Mouse (Mus musculus) Patski (cell line): ENCODE results near the gene Rasgrp4. TPM values are rescaled to one million over a fixed set of nuclear protein-coding genes. Genes with fewer than 3 reads are reported as not detected.
"Not testable (repeated sequence)": the region's sequence is repeated elsewhere in the genome, so short reads cannot be mapped to it uniquely, and the experiment has no call there.

ENCODE experiments used
- ATAC-seq: fragments of 100-300 bp; one replicate; pipeline ENCODE4 v1.8.0; 2021
- CTCF ChIA-PET: fragments of 350-600 bp; sonication (Branson Sonifier 250); formaldehyde crosslinking; loops from one replicate; lab custom pipeline; 2022; ENCODE audit warnings: inconsistent platforms; lab: Charles Lee
- POLR2A ChIA-PET: fragments of 350-600 bp; sonication (Branson Sonifier 250); formaldehyde crosslinking; loops from one replicate; lab custom pipeline; 2022; ENCODE audit warnings: antibody characterized with exemption, inconsistent platforms; lab: Charles Lee
- DNase-seq: peaks from one replicate; pipeline ENCODE4 v3.0.0-alpha.2; 2011; ENCODE audit warnings: low read depth, low spot score
- H3K27me3 ChIP-seq: fragments of 371-371 bp; one replicate; pipeline ENCODE4 v1.5.1; 2021
- CTCF ChIP-seq: fragments of 100-300 bp; IDR thresholded peaks from one replicate; pipeline ENCODE4 v1.5.1; 2021
- in situ Hi-C: fragments of 300-500 bp; cut with MboI; formaldehyde crosslinking; loops from 3 replicates; pipeline ENCODE4 v1.11.1; 2018; ENCODE audit warnings: low pct_unique_long_range_greater_than_20kb, mixed read lengths
- polyA plus RNA-seq: library from polyadenylated mRNA; unstranded; gene quantifications from one replicate; pipeline ENCODE4 v1.2.3, GENCODE M21; 2021

Rasgrp4 gene
- polyA plus RNA-seq, 1 experiment from 2014 or later, result 0.05 TPM

DNA sequence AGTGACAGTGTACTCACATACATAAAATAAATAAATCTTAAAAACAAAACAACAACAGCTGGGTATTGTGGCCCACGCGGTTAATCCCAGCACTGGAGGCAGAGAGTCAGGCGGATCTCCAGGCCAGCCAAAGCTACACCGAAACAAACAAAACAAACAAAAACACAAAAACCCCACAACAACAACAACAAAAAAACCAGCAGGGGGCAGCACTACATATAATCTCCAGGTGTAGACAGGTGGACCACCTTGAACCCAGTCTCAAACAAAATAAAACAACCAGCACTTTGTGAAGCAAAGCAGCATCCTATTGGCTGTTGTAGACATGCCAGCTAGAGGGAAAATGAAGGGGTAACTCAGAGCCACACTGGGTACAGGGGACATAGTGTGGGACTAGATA is 43.5 kb downstream of the Rasgrp4 start:
- in situ Hi-C loops, result loop anchor here (5.0 kb wide), 1 partner anchor 64 kb away; no protein-coding TSS in a partner anchor
- no peaks in the 10 kb centered on the region for H3K27me3 ChIP-seq
- ATAC-seq (no peak), DNase-seq (no peak)
- CTCF ChIA-PET, result interaction anchor here (0.8 to 2.3 kb wide), 3 partner anchors 52 to 123 kb away, joined by 4 read pairs; no protein-coding TSS in a partner anchor
- POLR2A ChIA-PET, result no interaction called here
- TF ChIP-seq CTCF, result no peak

- CTCF ChIA-PET, result interaction anchor here (1.1 to 2.3 kb wide), 4 partner anchors 9 to 112 kb away, joined by 4 to 9 read pairs (median 4); partner anchors contain the start of genes Ggn and Spred3
- TF ChIP-seq CTCF, result no peak
- POLR2A ChIA-PET, result interaction anchor here (1.1 to 1.5 kb wide), 2 partner anchors 9 to 68 kb away, joined by 3 to 7 read pairs; partner anchors contain the start of genes Ggn and Spred3
- in situ Hi-C loops, result loop anchor here (5.0 kb wide), 1 partner anchor 63 kb away; no protein-coding TSS in a partner anchor
- no peaks in the 10 kb centered on the region for H3K27me3 ChIP-seq
- ATAC-seq (no peak), DNase-seq (no peak)
Measured at GRCm38 (mm10) chr7:29179323-29179722, 44.7 kb downstream of the Rasgrp4 start.

GRCm38 (mm10) chr7:29180077-29180853 is 45.6 kb downstream of the Rasgrp4 start, which contains the start of gene Psmd8:
Gene Psmd8, minus strand, starts transcription at chr7:29180701.
- no peaks in the 10 kb centered on the region for H3K27me3 ChIP-seq
- CTCF ChIA-PET, result interaction anchor here (1.2 to 2.3 kb wide), 4 partner anchors 10 to 121 kb away, joined by 4 to 9 read pairs (median 5); partner anchors contain the start of genes Ggn and Spred3
- TF ChIP-seq CTCF, result no peak
- POLR2A ChIA-PET, result interaction anchor here (1.1 to 1.5 kb wide), 2 partner anchors 10 to 67 kb away, joined by 3 to 7 read pairs; partner anchors contain the start of genes Ggn and Spred3
- in situ Hi-C loops, result loop anchor here (5.0 kb wide), 1 partner anchor 107 kb away; the partner anchor contains the start of gene Ppp1r14a
- ATAC-seq (peak; percentile 88), DNase-seq (peak; percentile 94)

DNA sequence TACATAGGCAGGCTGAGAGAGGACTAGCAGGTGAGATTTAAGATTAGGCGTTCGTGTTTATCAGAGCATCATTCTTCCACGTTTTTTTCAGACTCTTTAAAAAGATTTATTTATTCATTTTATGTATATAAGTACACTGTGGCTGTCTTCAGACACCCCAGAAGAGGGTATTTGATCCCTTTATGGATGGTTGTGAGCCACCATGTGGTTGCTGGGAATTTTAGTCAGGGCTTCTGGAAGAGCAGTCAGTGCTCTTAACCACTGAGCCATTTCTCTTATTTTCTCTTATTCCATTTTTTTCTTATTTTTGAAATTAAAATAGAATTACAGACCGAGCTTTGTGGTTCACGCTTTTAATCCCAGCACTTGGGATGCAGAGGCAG is 46.2 kb downstream of the Rasgrp4 start:
- no peak for TF ChIP-seq CTCF
- CTCF ChIA-PET, result interaction anchor here (1.2 to 1.5 kb wide), 2 partner anchors 116 to 120 kb away, joined by 4 to 6 read pairs; no protein-coding TSS in a partner anchor
- POLR2A ChIA-PET, result interaction anchor here (1.5 kb wide), 1 partner anchor 11 kb away, joined by 7 read pairs; the partner anchor contains the start of genes Ggn and Spred3
- in situ Hi-C loops, result loop anchor here (5.0 kb wide), 1 partner anchor 106 kb away; the partner anchor contains the start of gene Ppp1r14a
- DNase-seq (no peak), ATAC-seq (peak; percentile 9)
- H3K27me3 ChIP-seq, result no peaks in the 10 kb centered on the region

DNA sequence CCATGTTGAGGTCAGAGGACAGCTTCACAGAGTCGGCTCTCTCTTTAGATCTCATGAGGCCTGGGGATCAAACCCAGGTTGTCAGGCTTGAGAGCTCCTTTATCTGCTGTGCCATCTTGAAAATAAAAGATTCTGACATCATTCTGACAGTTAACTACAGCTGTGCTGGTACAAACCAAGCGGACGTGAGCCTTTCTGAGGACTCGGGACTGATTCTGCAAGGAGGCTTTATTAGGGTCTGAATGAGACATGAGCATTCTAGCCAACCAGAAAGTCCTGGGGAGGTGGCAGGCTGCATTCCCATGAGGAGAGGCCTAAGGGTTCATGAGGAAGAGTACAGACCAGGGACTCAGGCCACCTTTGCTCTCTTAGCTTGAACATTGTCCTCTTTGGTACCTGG is 46.7 kb downstream of the Rasgrp4 start:
- ATAC-seq, H3K27me3 ChIP-seq, POLR2A ChIA-PET, DNase-seq: not testable (repeated sequence)
- in situ Hi-C loops, result loop anchor here (5.0 kb wide), 1 partner anchor 106 kb away; the partner anchor contains the start of gene Ppp1r14a
- CTCF ChIA-PET, result interaction anchor here (1.5 kb wide), 1 partner anchor 116 kb away, joined by 6 read pairs; no protein-coding TSS in a partner anchor

DNA sequence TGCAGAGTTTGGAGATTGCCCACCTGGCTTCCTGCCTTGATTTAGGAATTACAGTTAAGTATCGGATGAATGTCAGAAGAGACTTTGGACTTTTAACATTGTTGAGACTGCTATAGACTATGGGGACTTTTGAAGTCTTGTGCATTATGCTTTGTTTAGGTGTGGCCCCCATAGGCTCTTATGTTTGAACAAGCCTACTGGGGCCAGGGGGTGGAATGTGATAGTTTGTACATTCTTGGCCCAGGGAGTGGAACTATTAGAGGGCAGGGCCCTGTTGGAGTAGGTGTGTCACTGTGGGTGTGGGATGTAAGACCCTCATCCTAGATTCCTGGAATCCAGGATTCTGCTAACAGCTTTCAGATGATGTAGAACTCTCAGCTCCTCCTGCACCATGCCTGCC is 59.6 kb downstream of the Rasgrp4 start:
- ATAC-seq, CTCF ChIA-PET, in situ Hi-C loops, DNase-seq, POLR2A ChIA-PET, H3K27me3 ChIP-seq: not testable (repeated sequence)

DNA sequence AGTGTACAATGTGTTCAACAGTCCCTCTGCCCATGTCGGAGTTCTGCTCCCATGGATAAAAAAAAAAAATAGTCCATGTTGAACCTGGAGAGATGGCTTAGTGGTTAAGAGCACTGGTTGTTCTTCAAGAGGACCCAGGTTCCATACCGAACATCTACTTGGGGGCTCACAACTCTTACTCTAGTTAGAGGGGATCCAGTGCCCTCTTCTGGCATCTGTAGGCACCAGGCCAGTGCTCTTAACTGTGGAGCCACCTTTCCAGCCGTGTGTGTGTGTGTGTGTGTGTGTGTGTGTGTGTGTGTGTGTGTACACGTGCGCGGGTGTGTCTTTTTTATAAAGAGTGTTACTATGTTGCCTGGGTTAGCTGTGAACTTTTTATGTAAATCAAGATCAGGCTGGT is 67.9 kb downstream of the Rasgrp4 start:
- DNase-seq, result no peak
- ChIA-PET POLR2A (interaction anchor here (0.6 kb wide), 1 partner anchor 57 kb away, joined by 4 read pairs; no protein-coding TSS in a partner anchor), CTCF (no interaction called here)
- no peak for TF ChIP-seq CTCF
- no peak for ATAC-seq
- in situ Hi-C loops, result loop anchor here (5.0 kb wide), 1 partner anchor 515 kb away; no protein-coding TSS in a partner anchor
- H3K27me3 ChIP-seq, result peaks cover 7% of the 10 kb centered on the region

Other genes starting within 250 kb of the Rasgrp4 start
- 485 TPM for gene Actn4, start 172.5 kb upstream of the Rasgrp4 start, polyA plus RNA-seq
- gene Eif3k, start 153.0 kb upstream of the Rasgrp4 start, polyA plus RNA-seq, result 328 TPM
- gene Map4k1, start 152.8 kb upstream of the Rasgrp4 start, polyA plus RNA-seq, result 4.7 TPM
- gene Ryr1, start 9.7 kb upstream of the Rasgrp4 start, polyA plus RNA-seq, result 0.03 TPM
- 18.8 TPM for gene Fam98c, start 21.4 kb downstream of the Rasgrp4 start, polyA plus RNA-seq
- 3.1 TPM for gene Ggn, start 35.4 kb downstream of the Rasgrp4 start, polyA plus RNA-seq
- 42.6 TPM for gene Spred3, start 35.6 kb downstream of the Rasgrp4 start, polyA plus RNA-seq
- 241 TPM for gene Psmd8, start 45.9 kb downstream of the Rasgrp4 start, polyA plus RNA-seq
- not detected for gene Catsperg1, start 79.2 kb downstream of the Rasgrp4 start, polyA plus RNA-seq
- gene Kcnk6, start 97.7 kb downstream of the Rasgrp4 start, polyA plus RNA-seq, result not detected
- gene Yif1b, start 103.5 kb downstream of the Rasgrp4 start, polyA plus RNA-seq, result 57.0 TPM
- gene 2200002D01Rik, start 113.6 kb downstream of the Rasgrp4 start, polyA plus RNA-seq, result 165 TPM
- gene Spint2, start 147.1 kb downstream of the Rasgrp4 start, polyA plus RNA-seq, result 446 TPM
- 5.1 TPM for gene Ppp1r14a, start 154.5 kb downstream of the Rasgrp4 start, polyA plus RNA-seq
- gene Dpf1, start 169.1 kb downstream of the Rasgrp4 start, polyA plus RNA-seq, result 6.2 TPM